Mouse (Mus musculus) embryo, embryonic 11 days (tissue): ENCODE results near the gene Arap1.

Source experiments
- DNase-seq: peaks from one replicate; pipeline ENCODE4 v3.0.0-alpha.2; 2015

Gene Arap1

GRCm38 (mm10) chr7:101401510-101401909, 53.6 kb downstream of the Arap1 start:
- no peak for DNase-seq

- DNase-seq = no peak
Observed at GRCm38 (mm10) chr7:101403831-101404230, 56.0 kb downstream of the Arap1 start.

GRCm38 (mm10) chr7:101410267-101410936, 62.5 kb downstream of the Arap1 start, which contains the start of gene Gm45837:
TSS of gene Gm45837 (plus strand) at chr7:101410886.
- DNase-seq = no peak

DNA sequence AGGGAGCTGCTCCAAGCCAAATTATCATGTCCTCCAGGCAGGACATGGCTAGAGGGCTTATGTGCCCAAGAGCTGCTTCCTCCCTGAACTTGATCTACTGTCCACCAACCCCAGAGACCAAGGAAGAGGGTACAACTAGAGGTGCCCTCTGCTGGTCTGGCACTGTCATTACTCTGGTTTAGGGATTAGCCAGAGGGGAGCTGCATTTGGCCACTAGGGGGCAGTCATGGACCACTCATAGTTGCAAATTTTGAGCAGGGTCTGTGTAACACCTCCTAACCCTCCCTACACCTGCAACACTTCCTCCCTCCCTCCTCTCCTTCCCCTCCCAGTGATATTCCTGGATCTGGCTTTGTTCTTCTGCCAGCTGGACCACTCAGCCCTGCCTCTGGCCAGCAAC, 64.9 kb downstream of the Arap1 start:
- peak; percentile 88 for DNase-seq

DNA sequence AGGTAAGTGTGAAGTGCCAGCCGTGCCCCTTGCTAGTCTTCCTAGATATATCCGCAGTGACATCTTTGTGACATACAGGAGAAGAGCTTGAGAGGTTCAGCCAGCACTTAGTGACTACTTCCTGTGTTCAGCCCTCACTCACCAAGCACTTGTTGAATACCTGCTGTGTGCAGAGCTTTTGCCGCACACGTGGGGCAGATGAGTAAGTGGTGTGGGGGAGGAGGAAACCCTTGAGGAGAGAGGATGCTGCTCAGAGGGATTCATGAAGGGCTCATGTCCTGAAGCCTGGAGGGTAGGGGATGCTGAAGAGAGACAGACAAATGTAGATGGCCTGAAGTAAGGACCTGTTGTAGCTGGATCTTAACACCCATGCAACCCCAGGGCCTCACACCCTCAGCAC, 66.3 kb downstream of the Arap1 start:
- DNase-seq = no peak

DNA sequence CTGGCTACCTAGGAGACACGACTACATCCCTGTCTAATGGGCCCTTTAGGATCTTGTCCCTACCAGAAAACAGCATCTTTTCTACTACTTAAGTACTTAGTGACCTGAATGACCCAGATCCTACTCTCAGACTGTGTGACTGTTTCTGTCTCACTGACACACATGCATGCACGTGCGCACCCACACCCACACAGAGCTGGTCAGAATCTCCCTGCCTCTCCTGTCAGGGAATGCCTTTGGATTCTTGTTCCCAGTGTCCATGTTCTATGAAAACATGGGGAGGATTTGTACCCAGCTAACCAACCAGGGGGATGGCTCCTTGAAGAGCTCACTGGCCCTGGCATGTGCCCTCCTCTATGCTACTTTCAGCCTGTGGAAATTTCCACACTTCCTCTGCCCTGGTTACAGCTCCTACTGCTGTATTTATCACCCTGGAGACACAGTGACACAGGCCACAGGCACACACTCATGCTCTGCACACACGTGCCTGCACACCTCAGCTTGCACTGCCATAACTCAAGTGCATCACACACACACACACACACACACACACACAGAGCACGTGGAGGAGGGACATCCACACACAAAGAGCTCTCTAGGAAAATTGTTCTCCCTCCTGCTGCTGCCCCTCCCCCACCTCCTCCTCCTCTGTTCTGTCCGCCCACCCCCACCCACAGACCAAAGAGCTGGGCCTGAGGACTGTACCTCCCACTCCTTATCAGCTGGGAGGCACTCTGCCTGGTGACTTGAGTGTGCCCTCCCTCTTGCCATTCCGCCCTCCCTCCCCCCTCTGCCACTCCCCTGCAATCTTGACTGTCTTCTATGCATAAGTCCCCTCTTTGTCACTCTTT, 67.0 kb downstream of the Arap1 start:
- DNase-seq = peak; percentile 55

DNA sequence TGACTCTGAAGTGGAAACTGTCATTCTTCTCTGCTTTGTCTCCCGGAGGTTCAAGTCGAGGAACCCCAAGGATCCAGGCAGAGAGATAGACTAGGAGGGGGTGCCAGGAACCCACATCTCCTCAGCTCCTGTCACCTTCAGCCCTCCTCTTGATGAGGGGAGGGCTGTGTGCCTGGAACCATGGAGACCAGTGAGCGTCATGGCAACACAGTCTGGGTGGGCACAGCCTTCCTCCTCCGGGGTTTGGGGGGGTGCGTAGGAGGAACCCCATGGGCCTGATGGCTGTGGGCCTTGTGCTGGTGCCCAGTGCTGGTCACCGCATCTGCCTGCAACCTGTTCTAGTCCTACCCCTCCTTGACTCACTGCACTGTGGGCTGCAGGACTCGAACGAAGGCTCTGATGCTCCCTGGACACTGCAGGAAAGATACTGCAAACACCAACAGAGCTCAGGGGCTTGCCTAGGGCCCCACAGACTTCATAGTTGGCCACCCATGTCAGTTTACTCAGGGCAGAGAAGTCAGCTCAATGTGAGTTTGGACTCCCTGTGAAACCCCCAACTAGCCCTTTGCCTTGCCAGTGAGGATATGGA, 67.7 kb downstream of the Arap1 start:
- no peak for DNase-seq

DNA sequence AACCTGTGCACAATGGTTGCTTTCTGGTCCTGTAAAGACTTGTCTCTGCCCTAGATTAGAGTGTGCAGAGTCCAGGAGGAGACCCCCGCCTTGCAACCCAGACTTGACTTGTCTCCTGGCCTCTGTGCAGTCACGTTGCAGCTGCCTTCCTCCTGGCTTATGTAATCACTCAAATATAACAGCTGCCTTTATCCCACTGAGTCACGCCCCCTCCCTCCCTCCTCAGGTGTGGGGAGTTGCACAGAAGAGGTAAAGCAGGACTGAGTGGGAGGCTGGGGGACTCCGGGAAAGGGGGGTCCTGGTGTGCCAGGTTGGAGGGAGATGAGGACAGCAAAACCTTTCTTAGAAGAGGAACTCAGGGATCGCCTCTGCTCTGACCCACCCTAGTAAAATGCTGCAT, 68.5 kb downstream of the Arap1 start:
- no peak for DNase-seq

DNA sequence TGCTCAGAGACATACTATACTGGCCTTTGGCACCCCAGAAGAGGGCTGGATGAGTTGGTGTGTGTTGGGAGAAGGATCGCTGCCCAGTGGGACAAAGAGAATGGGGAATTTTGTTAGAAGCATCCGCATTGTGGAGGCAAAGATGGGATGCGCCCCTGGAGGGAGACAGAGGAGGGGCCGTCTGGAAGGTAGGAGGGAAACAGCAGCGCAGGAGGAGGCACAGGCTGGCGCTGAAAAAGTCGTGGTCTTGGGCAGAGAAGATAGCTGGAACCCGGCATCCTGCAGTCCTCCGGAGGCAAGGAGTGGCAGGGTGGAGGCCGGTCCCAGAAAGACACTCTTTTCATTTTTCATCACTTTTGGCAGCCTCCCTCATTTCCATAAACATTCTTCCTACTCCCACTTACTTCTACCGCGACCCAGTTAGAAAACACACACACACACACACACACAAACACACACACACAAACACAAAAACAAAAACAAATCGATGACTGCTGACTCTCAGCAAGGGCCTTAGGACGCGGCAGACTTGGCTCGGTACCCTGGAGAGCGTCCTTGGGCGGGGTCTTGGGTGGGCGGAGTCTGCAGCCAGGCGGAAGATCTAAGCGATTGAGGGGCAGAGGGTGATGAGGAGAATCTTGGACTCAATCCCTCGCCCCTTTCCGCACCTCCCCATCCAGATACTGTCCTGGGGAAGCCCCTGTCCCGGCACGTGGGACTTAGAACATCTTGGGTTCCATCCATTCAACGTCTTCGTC, 71.3 kb downstream of the Arap1 start:
- DNase-seq = peak; percentile 68

DNA sequence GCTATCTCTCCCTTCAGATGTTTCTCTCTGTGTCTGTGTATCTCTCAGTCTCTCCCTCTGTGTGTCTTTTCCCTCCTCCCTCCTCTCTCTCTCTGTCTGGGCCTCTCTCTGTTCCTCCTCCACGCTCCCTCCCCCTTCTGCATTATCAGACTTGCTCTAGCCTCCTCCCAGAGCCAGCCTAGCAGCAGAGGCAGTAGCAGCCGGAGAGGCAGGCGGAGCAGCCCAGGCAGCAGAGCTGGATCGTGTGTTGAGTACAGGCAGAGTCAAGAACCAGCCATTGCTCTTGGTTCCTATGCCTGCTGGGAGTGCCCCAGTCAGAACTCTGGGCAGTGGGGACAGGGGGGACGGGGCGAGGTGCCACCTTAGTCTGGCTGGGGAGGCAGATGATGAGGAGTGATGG, 73.7 kb downstream of the Arap1 start, which contains the start of gene Pde2a:
Pde2a (plus strand) TSS at position 163 of the 400 bp plus-strand sequence.
- no peak for DNase-seq

- DNase-seq = peak; percentile 55
Observed at GRCm38 (mm10) chr7:101422069-101422468, 74.2 kb downstream of the Arap1 start.

- no peak for DNase-seq
Observed at GRCm38 (mm10) chr7:101422646-101423045, 74.8 kb downstream of the Arap1 start.

DNA sequence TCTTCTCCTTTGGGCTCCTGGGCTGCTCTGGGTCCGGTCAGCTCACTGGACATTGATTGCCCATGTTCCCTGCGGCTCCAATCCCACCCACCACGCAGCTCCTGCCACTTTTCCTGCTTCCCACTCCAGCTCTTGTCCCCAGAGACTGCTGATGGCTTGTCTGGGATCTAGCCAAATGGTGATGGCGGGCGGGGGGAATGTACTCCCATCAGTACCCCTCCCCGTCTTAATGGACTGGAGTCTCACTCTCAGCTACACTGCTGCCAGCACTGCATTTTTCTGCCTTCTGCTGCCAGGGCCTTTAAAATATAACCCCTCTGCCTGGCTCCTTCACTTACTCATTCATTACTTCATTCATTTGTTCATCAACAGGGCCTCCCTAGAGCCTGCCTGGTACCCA, 76.1 kb downstream of the Arap1 start:
- DNase-seq = no peak

DNA sequence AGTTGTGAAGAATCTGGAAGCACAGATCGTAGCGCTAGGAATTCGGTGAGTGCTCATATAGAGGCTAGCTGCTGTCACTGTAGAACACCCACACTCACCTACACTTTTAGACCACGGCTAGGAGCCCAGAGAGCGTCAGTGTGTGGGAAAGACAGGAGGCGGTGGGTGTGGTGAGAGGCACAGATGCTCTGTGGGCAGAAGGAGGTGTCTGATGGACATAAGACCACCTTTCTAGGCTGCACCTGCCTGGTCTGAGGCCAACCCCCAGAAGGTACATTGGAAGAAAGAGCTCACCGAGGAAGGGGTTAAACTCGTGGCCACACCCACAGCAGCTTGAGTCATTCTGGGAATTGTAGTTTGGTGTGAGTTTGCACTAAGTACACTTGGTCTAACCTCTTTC, 78.8 kb downstream of the Arap1 start:
- DNase-seq = no peak

- peak; percentile 47 for DNase-seq
Observed at GRCm38 (mm10) chr7:101427736-101428135, 79.9 kb downstream of the Arap1 start.

- DNase-seq = no peak
Observed at GRCm38 (mm10) chr7:101435038-101435437, 87.2 kb downstream of the Arap1 start.

- peak; percentile 74 for DNase-seq
Observed at GRCm38 (mm10) chr7:101437876-101438275, 90.0 kb downstream of the Arap1 start.

DNA sequence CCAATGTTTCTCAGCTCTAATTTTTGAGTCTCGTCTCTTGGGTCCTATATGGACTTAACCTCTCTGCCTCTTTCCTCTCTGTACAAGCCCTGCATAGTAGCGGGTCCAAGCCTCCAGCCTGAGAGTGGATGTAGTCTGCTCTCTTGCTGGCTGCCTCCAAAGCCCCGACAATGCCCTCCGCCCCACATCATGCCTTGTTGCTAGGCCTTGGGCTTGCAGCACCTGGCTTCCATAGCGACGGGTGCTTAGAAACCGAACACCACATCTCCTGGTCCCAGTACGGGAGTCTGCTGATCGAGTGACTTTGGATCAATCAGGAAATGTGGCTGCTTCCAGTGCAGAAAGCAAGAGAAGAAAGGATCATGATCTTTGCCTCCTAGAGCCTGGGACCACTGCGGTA, 95.2 kb downstream of the Arap1 start:
- no peak for DNase-seq

GRCm38 (mm10) chr7:101444211-101444610, 96.3 kb downstream of the Arap1 start:
- DNase-seq = no peak

DNA sequence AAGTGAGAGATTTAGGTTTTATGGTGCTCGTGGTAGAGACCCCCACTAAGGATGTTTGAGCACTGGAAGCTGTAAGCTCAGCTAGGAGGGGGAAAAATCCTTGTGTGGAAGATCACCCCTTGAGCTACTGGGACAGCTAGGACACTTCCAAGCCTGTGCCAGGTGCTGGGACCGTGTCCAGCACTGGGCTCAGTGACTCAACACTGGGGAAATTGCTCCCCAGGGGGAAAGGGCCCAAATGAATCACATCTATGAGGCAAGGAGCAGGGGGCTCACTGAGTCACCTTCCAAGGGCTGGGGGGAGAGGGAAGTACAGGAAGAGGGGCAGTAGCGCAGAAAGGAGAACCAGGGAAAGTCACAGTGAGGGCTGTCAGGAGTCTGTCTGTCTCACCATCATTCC, 102.0 kb downstream of the Arap1 start:
- DNase-seq = no peak

DNA sequence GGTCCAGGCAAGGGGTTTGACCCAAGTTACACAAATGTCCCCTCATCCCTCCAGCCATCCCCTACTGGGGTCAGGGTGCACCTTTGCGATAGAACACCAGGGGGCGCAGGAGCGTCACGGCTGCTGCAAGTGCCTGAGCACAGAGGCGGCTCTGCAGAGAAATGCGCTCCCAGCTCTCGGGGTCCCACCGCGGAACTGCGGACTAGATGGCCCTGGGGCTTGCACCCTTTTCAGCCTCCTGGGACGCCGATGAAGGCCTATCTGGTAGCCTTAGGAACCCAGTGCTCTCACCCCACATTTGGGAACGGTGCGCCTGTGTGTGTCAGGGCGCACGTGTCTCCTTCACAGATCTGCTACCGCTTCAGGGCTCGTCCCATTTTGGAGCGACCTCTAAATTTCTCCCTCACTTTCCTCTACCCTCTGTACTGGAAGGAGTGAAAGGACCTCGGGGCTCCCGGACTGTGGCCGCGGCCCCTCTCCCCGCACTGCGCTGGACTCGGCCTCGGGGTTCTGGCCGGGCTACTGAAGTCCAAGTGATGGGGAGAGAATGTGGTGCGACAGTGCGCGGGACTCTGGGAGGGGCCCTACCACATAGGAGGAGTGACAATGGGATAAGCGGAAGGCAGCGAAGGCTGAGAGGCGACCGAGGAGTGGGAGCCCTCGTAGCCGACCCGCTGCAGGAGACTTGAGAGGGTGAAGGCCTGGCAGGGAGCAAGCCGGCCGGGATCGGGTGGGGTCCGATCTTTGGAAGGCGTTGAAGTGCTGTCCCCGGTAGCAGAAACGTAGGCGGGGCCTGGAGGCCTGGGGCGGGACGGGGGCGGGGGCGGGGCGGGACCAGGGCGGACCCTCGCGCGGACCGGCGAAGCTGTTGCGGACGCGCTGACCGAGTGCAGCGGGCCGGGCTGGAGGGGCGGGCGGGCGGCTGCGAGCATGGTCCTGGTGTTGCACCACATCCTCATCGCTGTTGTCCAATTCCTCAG, 102.8 kb downstream of the Arap1 start:
- DNase-seq = peak; percentile 88

- DNase-seq = no peak
Observed at GRCm38 (mm10) chr7:101452669-101453068, 104.8 kb downstream of the Arap1 start.
